Mouse (Mus musculus): ENCODE data around the gene Casp8.
"Not testable (repeated sequence)": the region's sequence is repeated elsewhere in the genome, so short reads cannot be mapped to it uniquely, and the experiment has no call there.

DNA sequence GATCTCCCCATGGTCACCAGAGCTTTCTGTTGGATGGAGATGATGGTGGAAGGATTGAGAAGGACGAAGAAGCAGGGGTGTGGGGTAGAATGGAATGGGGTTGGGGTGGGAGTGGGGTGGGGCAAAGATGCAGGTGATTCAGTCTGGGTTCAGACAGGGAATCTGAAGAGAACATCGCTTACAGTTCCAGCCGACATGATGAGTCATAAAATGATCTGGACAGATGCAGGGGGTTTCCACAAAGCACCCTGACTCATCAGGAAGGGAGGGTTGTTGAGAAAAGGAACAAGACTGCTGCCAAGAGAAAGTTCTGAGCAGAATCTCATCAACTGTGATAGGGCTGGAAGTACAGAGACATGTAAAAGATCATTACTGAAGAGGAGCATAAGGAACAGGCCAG, 61.6 kb downstream of the Casp8 start:
- TF ChIP-seq JUND (conservative IDR thresholded peaks at IDR 0.05; ENCODE audit: low read depth, low read length) = peak; percentile 80
- TF ChIP-seq POLR2A (IDR thresholded peaks at IDR 0.05; ENCODE audit: low read depth, low read length); MAZ (IDR thresholded peaks at IDR 0.05; ENCODE audit: low read depth, low read length); CTCF (conservative IDR thresholded peaks at IDR 0.05 in 1 of 2, IDR thresholded peaks at IDR 0.05 in 1 of 2; ENCODE audit: low read depth in 2 of 2, low read length in 2 of 2); SMC3 (IDR thresholded peaks at IDR 0.05; ENCODE audit: low read depth, low read length): not testable (repeated sequence)
- TF ChIP-seq TCF12 (IDR thresholded peaks at IDR 0.05; ENCODE audit: low read depth, low read length) = peak; percentile 57; the same call in 1 of the 2 replicates
